ENCODE assay signal across 26 mouse cellular contexts in genomic region chr3:92394301-92394700, GRCm38 (mm10). TPM values are rescaled to one million over a fixed set of nuclear protein-coding genes. Genes with fewer than 3 reads are reported as not detected.
A peak's percentile ranks its signal among the peaks of the same experiment; 100 is the strongest.
DNase-seq lines count a peak whose midpoint lies in the region; ATAC-seq and TF ChIP-seq lines count a peak whose summit lies in the region.
"Had no signal": no experiment of that assay in that cellular context is flagged by ENCODE, and none has a peak within 500 bp of the region (broad histone marks: within the 10 kb centered on the region; RNA-seq: fewer than 3 reads in every experiment).

No protein-coding gene starts in this region.

- intact Hi-C loops in left cerebral cortex, postnatal 14 days (cut with DNase I) = loop anchor here (5.0 to 10.0 kb wide), 3 partner anchors 118 to 242 kb away; partner anchors contain the start of gene 2210017I01Rik
- intact Hi-C loops in left cerebral cortex, postnatal 36 days (cut with DNase I) = loop anchor here (10.0 kb wide), 3 partner anchors 120 to 240 kb away; partner anchors contain the start of gene 2210017I01Rik

- in situ Hi-C loops in Patski (cut with MboI; ENCODE audit: low pct_unique_long_range_greater_than_20kb) = no loop called here

- TF ChIP-seq CTCF in forebrain, postnatal 0 days (IDR thresholded peaks at IDR 0.05; ENCODE audit: low read depth) = peak; percentile 59
- TF ChIP-seq CTCF in Patski (IDR thresholded peaks at IDR 0.05) = peak; percentile 61

- no peak overlapping the region for H3K4me3 ChIP-seq in forebrain, postnatal 0 days (ENCODE audit: low read depth, low read length)
- no peak overlapping the region for H3K4me3 ChIP-seq in forebrain, embryonic 12.5 days (replicated peaks)
- H3K4me3 ChIP-seq: forebrain, embryonic 15.5 days; heart, embryonic 15.5 days; hindbrain, embryonic 12.5 days; liver, embryonic 13.5 days; neural tube, embryonic 13.5 days had no signal

- WGBS in forebrain, postnatal 0 days = 48% methylated on average over 1 of the region's 1 CpGs
- WGBS in forebrain, embryonic 12.5 days = 65% methylated on average over 1 of the region's 1 CpGs

- CTCF ChIA-PET in Patski (lab: Charles Lee) = interaction anchor here (0.9 to 5.4 kb wide), 6 partner anchors 109 to 245 kb away, joined by 3 to 25 read pairs (median 4); no protein-coding TSS in a partner anchor

- no peaks in the 10 kb centered on the region for H3K4me1 ChIP-seq in forebrain, postnatal 0 days (ENCODE audit: insufficient read depth)
- no peaks in the 10 kb centered on the region for H3K4me1 ChIP-seq in forebrain, embryonic 12.5 days
- H3K4me1 ChIP-seq: forebrain, embryonic 15.5 days; heart, embryonic 15.5 days; hindbrain, embryonic 12.5 days; liver, embryonic 13.5 days; neural tube, embryonic 13.5 days had no signal

- no peak overlapping the region for H3K4me2 ChIP-seq in forebrain, postnatal 0 days (ENCODE audit: low read depth)
- no peak overlapping the region for H3K4me2 ChIP-seq in forebrain, embryonic 12.5 days
- H3K4me2 ChIP-seq: forebrain, embryonic 15.5 days; heart, embryonic 15.5 days; hindbrain, embryonic 12.5 days; liver, embryonic 13.5 days; neural tube, embryonic 13.5 days had no signal

- peak; percentile 4 for DNase-seq in forebrain, postnatal 0 days
- DNase-seq in left cerebral cortex, postnatal 14 days (ENCODE audit: low spot score in 2 of 2) = peak; percentile 8 to 15
- no peak for DNase-seq in left cerebral cortex, postnatal 36 days (ENCODE audit: low spot score in 2 of 2)
- DNase-seq in 416B (ENCODE audit: low read depth) (peak; percentile 55), Patski (ENCODE audit: low read depth, low spot score) (peak; percentile 7)
- no peak for DNase-seq in spleen, adult 12 weeks (ENCODE audit: low spot score)
- no peak for DNase-seq in ovary, postnatal 10 days (ENCODE audit: low spot score)
- DNase-seq: adrenal gland, postnatal 10 days; cerebellum, adult 8-10 months; heart, adult 11 months; kidney, postnatal 10 days; left cerebral cortex, postnatal 4 days; liver, embryonic 13.5 days; thymus, postnatal 25 days had no signal

- H3K27ac ChIP-seq in forebrain, postnatal 0 days (ENCODE audit: low read depth, low read length) = no peak overlapping the region
- H3K27ac ChIP-seq in forebrain, embryonic 12.5 days = no peak overlapping the region
- H3K27ac ChIP-seq: forebrain, embryonic 15.5 days; heart, embryonic 15.5 days; hindbrain, embryonic 12.5 days; liver, embryonic 13.5 days; neural tube, embryonic 13.5 days had no signal

- H3K9ac ChIP-seq in forebrain, postnatal 0 days = no peak overlapping the region
- no peak overlapping the region for H3K9ac ChIP-seq in forebrain, embryonic 12.5 days
- H3K9ac ChIP-seq: forebrain, embryonic 15.5 days; heart, embryonic 15.5 days; hindbrain, embryonic 12.5 days; liver, embryonic 13.5 days; neural tube, embryonic 13.5 days had no signal

- no peaks in the 10 kb centered on the region for H3K9me3 ChIP-seq in forebrain, postnatal 0 days (ENCODE audit: low read length)
- no peaks in the 10 kb centered on the region for H3K9me3 ChIP-seq in forebrain, embryonic 12.5 days
- H3K9me3 ChIP-seq: forebrain, embryonic 15.5 days; heart, embryonic 15.5 days; hindbrain, embryonic 12.5 days; liver, embryonic 13.5 days; neural tube, embryonic 13.5 days had no signal

- no peaks in the 10 kb centered on the region for H3K27me3 ChIP-seq in forebrain, postnatal 0 days (ENCODE audit: insufficient read depth, low read length)
- no peaks in the 10 kb centered on the region for H3K27me3 ChIP-seq in forebrain, embryonic 12.5 days
- H3K27me3 ChIP-seq in Patski = peaks cover 5% of the 10 kb centered on the region
- H3K27me3 ChIP-seq: forebrain, embryonic 15.5 days; heart, embryonic 15.5 days; hindbrain, embryonic 12.5 days; liver, embryonic 13.5 days; neural tube, embryonic 13.5 days had no signal

- POLR2A ChIA-PET in Patski (lab: Charles Lee) = no interaction called here

- H3K36me3 ChIP-seq in forebrain, postnatal 0 days (ENCODE audit: insufficient read depth) = no peaks in the 10 kb centered on the region
- H3K36me3 ChIP-seq in forebrain, embryonic 12.5 days (replicated peaks) = no peaks in the 10 kb centered on the region
- H3K36me3 ChIP-seq: forebrain, embryonic 15.5 days; heart, embryonic 15.5 days; hindbrain, embryonic 12.5 days; liver, embryonic 13.5 days; neural tube, embryonic 13.5 days had no signal

- no peak for ATAC-seq in forebrain, postnatal 0 days
- no peak for ATAC-seq in forebrain, embryonic 12.5 days (ENCODE audit: low FRiP score)
- peak; percentile 54 for ATAC-seq in Patski
- ATAC-seq: forebrain, embryonic 15.5 days had no signal

RNA-seq across cellular contexts. Expression of gene Sprr2h, which starts 8.8 kb away (rescaled TPM):
- total RNA-seq in forebrain, postnatal 0 days (2014; rRNA removed) = not detected in 2 replicates
- polyA plus RNA-seq in forebrain, postnatal 0 days (2015; fragmentation: Nextera tagmentation; extraction: Ambion mirVana) = not detected in 2 replicates
- not detected in 2 replicates for polyA plus RNA-seq in forebrain, embryonic 12.5 days (2016; fragmentation: Nextera tagmentation; extraction: Ambion mirVana)
- not detected for total RNA-seq in left cerebral cortex, postnatal 14 days (2021)
- not detected for total RNA-seq in left cerebral cortex, postnatal 36 days (2021)
- not detected for polyA plus RNA-seq in Patski (2021)
- total RNA-seq: adrenal gland, postnatal 10 days; common myeloid progenitor, adult 5-6 weeks; ES-E14; gastrocnemius, adult 18-20 months; layer of hippocampus, postnatal 10 days; left cerebral cortex, postnatal 4 days; megakaryocyte-erythroid progenitor cell, adult 5-6 weeks had no signal
- polyA plus RNA-seq: forebrain, embryonic 15.5 days; heart, embryonic 15.5 days; hindbrain, embryonic 12.5 days; intestine, embryonic 14.5 days; liver, embryonic 13.5 days; neural tube, embryonic 13.5 days; testis, adult 2 months had no signal

RNA-seq across cellular contexts. Expression of gene Sprr2i, which starts 13.5 kb away (rescaled TPM):
- not detected in 2 replicates for total RNA-seq in forebrain, postnatal 0 days (2014; rRNA removed)
- polyA plus RNA-seq in forebrain, postnatal 0 days (2015; fragmentation: Nextera tagmentation; extraction: Ambion mirVana) = not detected in 2 replicates
- polyA plus RNA-seq in forebrain, embryonic 12.5 days (2016; fragmentation: Nextera tagmentation; extraction: Ambion mirVana) = not detected in 2 replicates
- total RNA-seq in left cerebral cortex, postnatal 14 days (2021) = not detected
- total RNA-seq in left cerebral cortex, postnatal 36 days (2021) = not detected
- not detected for polyA plus RNA-seq in Patski (2021)
- total RNA-seq: adrenal gland, postnatal 10 days; common myeloid progenitor, adult 5-6 weeks; ES-E14; gastrocnemius, adult 18-20 months; layer of hippocampus, postnatal 10 days; left cerebral cortex, postnatal 4 days; megakaryocyte-erythroid progenitor cell, adult 5-6 weeks had no signal
- polyA plus RNA-seq: forebrain, embryonic 15.5 days; heart, embryonic 15.5 days; hindbrain, embryonic 12.5 days; intestine, embryonic 14.5 days; liver, embryonic 13.5 days; neural tube, embryonic 13.5 days; testis, adult 2 months had no signal

RNA-seq across cellular contexts. Expression of gene Sprr2j-ps, which starts 23.6 kb away (rescaled TPM):
- not detected in 2 replicates for total RNA-seq in forebrain, postnatal 0 days (2014; rRNA removed)
- polyA plus RNA-seq in forebrain, postnatal 0 days (2015; fragmentation: Nextera tagmentation; extraction: Ambion mirVana) = not detected in 2 replicates
- polyA plus RNA-seq in forebrain, embryonic 12.5 days (2016; fragmentation: Nextera tagmentation; extraction: Ambion mirVana) = not detected in 2 replicates
- total RNA-seq in left cerebral cortex, postnatal 14 days (2021) = not detected
- total RNA-seq in left cerebral cortex, postnatal 36 days (2021) = not detected
- polyA plus RNA-seq in Patski (2021) = not detected
- total RNA-seq: adrenal gland, postnatal 10 days; common myeloid progenitor, adult 5-6 weeks; ES-E14; gastrocnemius, adult 18-20 months; layer of hippocampus, postnatal 10 days; left cerebral cortex, postnatal 4 days; megakaryocyte-erythroid progenitor cell, adult 5-6 weeks had no signal
- polyA plus RNA-seq: forebrain, embryonic 15.5 days; heart, embryonic 15.5 days; hindbrain, embryonic 12.5 days; intestine, embryonic 14.5 days; liver, embryonic 13.5 days; neural tube, embryonic 13.5 days; testis, adult 2 months had no signal

RNA-seq across cellular contexts. Expression of gene Sprr2f, which starts 29.3 kb away (rescaled TPM):
- not detected in 2 replicates for total RNA-seq in forebrain, postnatal 0 days (2014; rRNA removed)
- polyA plus RNA-seq in forebrain, postnatal 0 days (2015; fragmentation: Nextera tagmentation; extraction: Ambion mirVana) = not detected in 2 replicates
- not detected in 2 replicates for polyA plus RNA-seq in forebrain, embryonic 12.5 days (2016; fragmentation: Nextera tagmentation; extraction: Ambion mirVana)
- not detected for total RNA-seq in left cerebral cortex, postnatal 14 days (2021)
- total RNA-seq in left cerebral cortex, postnatal 36 days (2021) = not detected
- not detected for polyA plus RNA-seq in Patski (2021)
- total RNA-seq: adrenal gland, postnatal 10 days; common myeloid progenitor, adult 5-6 weeks; ES-E14; gastrocnemius, adult 18-20 months; layer of hippocampus, postnatal 10 days; left cerebral cortex, postnatal 4 days; megakaryocyte-erythroid progenitor cell, adult 5-6 weeks had no signal
- polyA plus RNA-seq: forebrain, embryonic 15.5 days; heart, embryonic 15.5 days; hindbrain, embryonic 12.5 days; intestine, embryonic 14.5 days; liver, embryonic 13.5 days; neural tube, embryonic 13.5 days; testis, adult 2 months had no signal

RNA-seq across cellular contexts. Expression of gene Gm9774, which starts 34.9 kb away (rescaled TPM):
- 2.5 and 6.5 TPM in 2 replicates for total RNA-seq in forebrain, postnatal 0 days (2014; rRNA removed)
- 9.2 and 12.0 TPM in 2 replicates for polyA plus RNA-seq in forebrain, postnatal 0 days (2015; fragmentation: Nextera tagmentation; extraction: Ambion mirVana)
- 6.6 and 9.4 TPM in 2 replicates for polyA plus RNA-seq in forebrain, embryonic 12.5 days (2016; fragmentation: Nextera tagmentation; extraction: Ambion mirVana)
- 1 to 10 TPM; 1.4 to 3.5 TPM for total RNA-seq in left cerebral cortex, postnatal 14 days (2021)
- total RNA-seq in left cerebral cortex, postnatal 36 days (2021) = 1 to 10 TPM; 4.2 to 4.9 TPM
- 11.3 TPM for polyA plus RNA-seq in Patski (2021)

Comparison
In these comparisons a context has a peak if more than half of its experiments do, and no peak if none do; other contexts are left out.
1. DNase-seq: peak in forebrain, postnatal 0 days (single experiment), left cerebral cortex, postnatal 14 days (2 of 2), 416B (single experiment) and Patski (single experiment); none in left cerebral cortex, postnatal 36 days (0 of 2), spleen, adult 12 weeks (single experiment) and ovary, postnatal 10 days (single experiment).